Mouse (Mus musculus) liver, embryonic 13.5 days (tissue): ENCODE measurements around the gene Hba-a1. TPM values are rescaled to one million over a fixed set of nuclear protein-coding genes. Genes with fewer than 3 reads are reported as not detected.
"Not testable (repeated sequence)": the region's sequence is repeated elsewhere in the genome, so short reads cannot be mapped to it uniquely, and the experiment has no call there.

ENCODE experiments used
- ATAC-seq: fragments of 200-750 bp; cut with Nextera tagmentation; 2 replicates; pipeline ENCODE4 v1.8.0; 2017; ENCODE audit warnings: low read depth, mild to moderate bottlenecking, moderate number of reproducible peaks, moderate library complexity
- DNase-seq: peaks from one replicate; pipeline ENCODE4 v3.0.0; 2022
- H3K27ac ChIP-seq: fragments of 300-500 bp; sonication (generic); 2 replicates; pipeline ENCODE4 v1.5.1; 2015; ENCODE audit warnings: moderate library complexity, mild to moderate bottlenecking, inconsistent platforms
- H3K27me3 ChIP-seq: fragments of 300-500 bp; sonication (generic); 2 replicates; pipeline ENCODE4 v1.6.1; 2015; ENCODE audit warnings: mild to moderate bottlenecking, inconsistent platforms
- H3K36me3 ChIP-seq: fragments of 300-500 bp; sonication (generic); 2 replicates; pipeline ENCODE4 v1.6.1; 2015; ENCODE audit warnings: mild to moderate bottlenecking, inconsistent platforms
- H3K4me1 ChIP-seq: fragments of 300-500 bp; sonication (generic); replicated peaks from 2 replicates; pipeline ENCODE4 v1.6.1; 2015; ENCODE audit warnings: inconsistent platforms
- H3K4me2 ChIP-seq: fragments of 300-500 bp; sonication (generic); 2 replicates; pipeline ENCODE4 v1.6.1; 2015; ENCODE audit warnings: inconsistent platforms, mild to moderate bottlenecking, moderate library complexity
- H3K4me3 ChIP-seq: fragments of 300-500 bp; sonication (generic); replicated peaks from 2 replicates; pipeline ENCODE4 v1.5.1; 2015; ENCODE audit warnings: mild to moderate bottlenecking, inconsistent platforms
- H3K9ac ChIP-seq: fragments of 300-500 bp; sonication (generic); 2 replicates; pipeline ENCODE4 v1.6.1; 2015; ENCODE audit warnings: mild to moderate bottlenecking, inconsistent platforms
- H3K9me3 ChIP-seq: fragments of 300-500 bp; sonication (generic); replicated peaks from 2 replicates; pipeline ENCODE4 v1.6.1; 2016; ENCODE audit warnings: inconsistent platforms
- WGBS: fragments of 180-500 bp; shearing (Covaris S2); methylation state at CpG from one replicate; pipeline ENCODE4 v1.1.7; 2015; ENCODE audit not compliant: insufficient replicate concordance; 5-methylcytosine and 5-hydroxymethylcytosine counted together
- polyA plus RNA-seq: library from polyadenylated mRNA; unstranded; fragments of >200 nt; fragmentation: Nextera tagmentation; extraction: Ambion mirVana; gene quantifications from 2 replicates; pipeline ENCODE4 v1.2.1, GENCODE M21; 2015

Hba-a1 gene
- polyA plus RNA-seq, 1 experiment from 2014 or later, result 64,288 TPM

DNA sequence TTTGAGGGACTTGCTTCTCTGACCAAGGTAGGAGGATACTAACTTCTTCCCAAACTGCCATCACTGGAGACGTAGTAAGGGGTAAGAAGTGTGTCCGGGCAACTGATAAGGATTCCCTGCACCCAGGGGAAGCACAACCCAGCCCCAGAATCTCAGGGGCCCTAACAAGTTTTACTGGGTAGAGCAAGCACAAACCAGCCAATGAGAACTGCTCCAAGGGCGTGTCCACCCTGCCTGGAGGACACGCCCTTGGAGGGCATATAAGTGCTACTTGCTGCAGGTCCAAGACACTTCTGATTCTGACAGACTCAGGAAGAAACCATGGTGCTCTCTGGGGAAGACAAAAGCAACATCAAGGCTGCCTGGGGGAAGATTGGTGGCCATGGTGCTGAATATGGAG, 12.9 kb downstream of the Hba-a1 start, which contains the start of gene Hba-a2:
Gene Hba-a2 (plus strand): TSS at position 287 of the 400 bp plus-strand sequence.
- Histone ChIP-seq H3K36me3 (peaks cover 20% of the 10 kb centered on the region), H3K9ac (peak within 1 kb of the TSS; percentile 87), H3K27me3 (peaks cover 13% of the 10 kb centered on the region), H3K27ac (peak within 1 kb of the TSS; percentile 99), H3K4me1 (peaks cover 55% of the 10 kb centered on the region), H3K4me2 (peak within 1 kb of the TSS; percentile 73), H3K4me3 (peak within 1 kb of the TSS; percentile 63)
- not testable (repeated sequence) for DNase-seq, H3K9me3 ChIP-seq
- peak; percentile 80 for ATAC-seq
- WGBS, result no CpG with 5 or more reads among the region's 4 CpGs

DNA sequence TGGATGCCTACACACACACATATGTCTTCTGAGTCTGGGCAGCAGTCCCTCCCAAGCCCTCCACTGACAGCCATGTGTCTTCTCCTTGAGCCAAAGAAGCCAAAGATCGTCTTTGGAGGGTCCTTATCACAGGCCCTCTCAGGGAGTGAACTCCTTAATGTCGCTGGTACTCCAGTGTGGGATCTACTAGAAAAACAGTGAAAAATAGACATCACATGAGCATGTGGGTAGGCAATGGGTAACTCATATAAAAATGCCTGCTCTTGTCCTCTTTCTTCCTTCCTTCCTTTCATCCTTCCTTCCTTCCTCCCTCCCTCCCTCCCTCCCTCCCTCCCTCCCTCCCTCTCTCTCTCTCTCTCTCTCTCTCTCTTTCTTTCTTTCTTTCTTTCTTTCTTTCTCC, 14.1 kb downstream of the Hba-a1 start:
- 9% methylated on average over 2 of the region's 2 CpGs for WGBS
- Histone ChIP-seq H3K4me3 (peak overlapping the region; percentile 63), H3K9ac (peak overlapping the region; percentile 80), H3K27me3 (peaks cover 24% of the 10 kb centered on the region), H3K27ac (peak overlapping the region; percentile 97), H3K4me1 (peaks cover 52% of the 10 kb centered on the region), H3K36me3 (peaks cover 28% of the 10 kb centered on the region), H3K4me2 (peak overlapping the region; percentile 54)
- peak; percentile 6 for ATAC-seq
- DNase-seq, H3K9me3 ChIP-seq: not testable (repeated sequence)

DNA sequence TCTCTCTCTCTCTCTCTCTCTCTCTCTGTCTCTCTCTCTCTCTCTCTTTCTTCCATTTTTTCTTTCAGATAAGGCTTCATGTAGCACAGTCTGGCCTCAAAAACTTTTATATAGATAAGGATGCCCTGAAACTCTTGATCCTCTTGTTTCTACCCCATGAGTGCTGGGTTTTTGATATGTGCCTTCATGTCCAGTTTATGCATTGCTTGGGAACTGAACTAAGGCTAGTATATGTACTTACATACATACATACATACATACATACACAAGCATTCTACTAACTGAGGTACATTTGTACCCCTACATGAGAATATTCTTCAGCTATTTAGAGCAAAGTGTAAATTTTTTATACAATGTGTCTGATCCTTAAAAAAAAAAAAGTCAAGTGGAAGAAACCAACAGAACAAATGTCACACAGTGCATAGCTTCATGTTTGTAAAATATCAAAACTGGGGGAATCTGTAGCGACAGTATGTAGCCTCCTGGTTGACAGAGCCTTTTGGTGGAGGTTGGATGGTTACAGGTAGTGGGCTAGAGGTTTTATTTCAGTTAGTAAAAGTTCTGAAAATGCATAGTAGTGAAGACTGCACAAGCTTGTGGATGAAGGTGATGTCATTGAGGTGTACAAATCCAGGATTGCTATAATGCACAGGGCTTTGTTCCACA, 14.7 kb downstream of the Hba-a1 start:
- DNase-seq, result no peak
- Histone ChIP-seq H3K27ac (peak overlapping the region; percentile 97), H3K4me2 (peak overlapping the region; percentile 45), H3K27me3 (peaks cover 30% of the 10 kb centered on the region), H3K9ac (peak overlapping the region; percentile 80), H3K36me3 (peaks cover 34% of the 10 kb centered on the region), H3K4me3 (peak overlapping the region; percentile 63), H3K9me3 (no peaks in the 10 kb centered on the region), H3K4me1 (peaks cover 49% of the 10 kb centered on the region)
- peak; percentile 55 for ATAC-seq
- WGBS, result 46% methylated on average over 1 of the region's 1 CpGs

DNA sequence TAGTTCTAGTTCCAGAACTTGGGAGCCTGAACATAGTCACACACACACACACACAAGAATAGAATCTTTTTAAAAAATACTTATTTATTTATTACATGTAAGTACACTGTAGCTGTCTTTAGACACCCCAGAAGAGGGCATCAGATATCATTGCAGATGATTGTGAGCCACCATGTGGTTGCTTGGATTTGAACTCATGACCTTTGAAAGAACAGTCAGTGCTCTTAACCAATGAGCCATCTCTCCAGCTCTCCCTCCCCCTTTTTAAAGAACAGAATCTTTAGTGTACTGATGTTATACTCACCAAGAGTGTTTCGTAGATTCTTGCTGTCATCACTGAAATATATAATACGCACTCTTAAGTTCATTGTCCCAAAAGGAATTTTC, 15.2 kb downstream of the Hba-a1 start:
- no peak for ATAC-seq
- Histone ChIP-seq H3K9ac (peak overlapping the region; percentile 80), H3K4me1 (peaks cover 51% of the 10 kb centered on the region), H3K9me3 (no peaks in the 10 kb centered on the region), H3K27me3 (peaks cover 30% of the 10 kb centered on the region), H3K27ac (peak overlapping the region; percentile 97), H3K4me3 (peak overlapping the region; percentile 63), H3K36me3 (peaks cover 37% of the 10 kb centered on the region), H3K4me2 (peak overlapping the region; percentile 45)
- WGBS, result 87% methylated on average over 2 of the region's 2 CpGs
- no peak for DNase-seq

DNA sequence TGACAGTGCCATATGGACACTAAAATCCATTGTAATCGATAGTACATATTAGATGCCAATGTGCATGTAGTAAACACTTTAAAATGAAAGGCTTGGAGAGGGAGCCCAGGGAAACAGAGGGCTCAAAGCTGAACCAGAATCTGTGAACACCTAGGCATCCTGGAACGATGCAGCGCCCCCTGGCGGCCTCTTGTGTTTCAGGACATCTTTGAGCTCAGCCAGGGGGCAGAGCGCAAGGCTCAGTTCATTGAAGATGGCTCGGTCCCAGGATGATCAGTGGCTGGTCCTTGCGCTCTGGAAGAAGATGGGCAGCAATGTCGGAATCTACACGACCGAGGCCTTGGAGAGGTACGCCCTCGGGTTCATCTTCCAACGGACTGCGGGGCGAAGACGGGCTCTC, 16.6 kb downstream of the Hba-a1 start, which contains the start of gene Hbq1a:
Gene Hbq1a (plus strand): TSS at position 205 of the 400 bp plus-strand sequence.
- DNase-seq, ATAC-seq, H3K9me3 ChIP-seq: not testable (repeated sequence)
- Histone ChIP-seq H3K4me3 (peak within 1 kb of the TSS; percentile 49), H3K4me1 (peaks cover 48% of the 10 kb centered on the region), H3K36me3 (peaks cover 39% of the 10 kb centered on the region), H3K27me3 (peaks cover 32% of the 10 kb centered on the region), H3K9ac (peak within 1 kb of the TSS; percentile 75), H3K27ac (peak within 1 kb of the TSS; percentile 92), H3K4me2 (peak within 1 kb of the TSS; percentile 59)
- WGBS, result 8% methylated on average over 16 of the region's 16 CpGs

DNA sequence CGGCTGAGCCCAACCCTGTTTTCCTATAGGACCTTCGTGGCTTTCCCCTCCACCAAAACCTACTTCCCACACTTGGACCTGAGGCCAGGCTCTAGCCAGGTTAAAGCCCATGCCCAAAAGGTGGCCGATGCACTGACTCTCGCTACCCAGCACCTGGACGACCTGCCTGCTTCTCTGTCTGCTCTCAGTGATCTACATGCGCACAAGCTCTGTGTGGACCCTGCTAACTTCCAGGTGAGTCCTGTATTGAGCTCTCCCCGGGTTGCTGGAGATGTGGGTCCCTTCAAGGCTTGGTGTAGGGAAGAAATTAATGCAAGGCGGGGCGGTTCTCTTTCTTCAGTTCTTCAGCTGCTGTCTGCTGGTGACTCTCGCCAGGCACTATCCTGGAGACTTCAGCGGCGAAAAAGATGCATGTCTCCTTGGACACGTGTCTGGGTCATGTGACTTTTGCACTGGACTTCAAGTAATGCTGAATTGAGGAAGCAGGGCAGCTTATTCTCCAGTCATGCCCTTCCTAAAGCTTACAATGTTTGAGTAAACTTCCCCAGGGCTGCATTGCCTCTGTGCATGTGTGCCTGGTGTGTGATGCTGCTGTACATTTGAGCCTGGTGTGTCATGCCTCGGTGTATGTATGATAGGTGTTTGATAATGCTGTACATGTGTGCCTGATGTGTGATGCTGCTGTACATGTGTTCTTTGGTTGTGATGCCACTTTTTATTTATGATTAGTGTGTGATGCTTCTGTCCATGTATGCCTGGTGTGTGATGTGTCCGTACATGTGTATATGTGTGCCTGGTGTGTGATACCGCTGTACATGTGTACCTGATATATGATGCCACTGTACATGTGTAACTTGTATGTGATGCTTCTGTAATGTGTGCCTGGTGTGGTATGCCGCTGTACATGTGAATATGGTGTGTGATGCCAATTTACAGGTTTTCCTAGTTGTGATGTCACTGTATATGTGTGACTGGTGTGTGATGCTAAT, 17.3 kb downstream of the Hba-a1 start:
- peak overlapping the region; percentile 75 for H3K9ac ChIP-seq
- H3K36me3 ChIP-seq, result peaks cover 37% of the 10 kb centered on the region
- H3K27me3 ChIP-seq, result peaks cover 37% of the 10 kb centered on the region
- peak overlapping the region; percentile 59 for H3K4me2 ChIP-seq
- ATAC-seq (no peak), DNase-seq (no peak)
- H3K4me3 ChIP-seq, result peak overlapping the region; percentile 49
- H3K9me3 ChIP-seq, result no peaks in the 10 kb centered on the region
- H3K27ac ChIP-seq, result peak overlapping the region; percentile 92
- peaks cover 41% of the 10 kb centered on the region for H3K4me1 ChIP-seq
- 48% methylated on average over 15 of the region's 17 CpGs for WGBS

DNA sequence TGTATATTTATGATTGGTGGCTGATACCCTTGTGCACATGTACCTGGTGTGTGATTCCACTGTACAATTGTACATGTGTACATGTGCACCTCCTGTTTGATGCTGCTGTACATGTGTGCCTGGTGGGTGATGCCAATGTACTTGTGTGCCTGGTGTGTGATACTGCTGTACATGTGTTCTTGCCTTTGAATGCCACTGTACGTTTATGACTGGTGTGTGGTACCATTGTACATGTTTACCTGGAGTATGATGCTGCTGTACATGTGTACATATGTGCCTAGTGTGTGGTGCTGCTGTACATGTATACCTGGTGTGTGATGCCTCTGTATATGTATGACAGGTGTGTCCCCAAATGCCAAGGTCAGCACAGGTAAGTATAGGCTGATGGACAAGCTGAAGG, 18.2 kb downstream of the Hba-a1 start:
- 57% methylated on average over 1 of the region's 1 CpGs for WGBS

DNA sequence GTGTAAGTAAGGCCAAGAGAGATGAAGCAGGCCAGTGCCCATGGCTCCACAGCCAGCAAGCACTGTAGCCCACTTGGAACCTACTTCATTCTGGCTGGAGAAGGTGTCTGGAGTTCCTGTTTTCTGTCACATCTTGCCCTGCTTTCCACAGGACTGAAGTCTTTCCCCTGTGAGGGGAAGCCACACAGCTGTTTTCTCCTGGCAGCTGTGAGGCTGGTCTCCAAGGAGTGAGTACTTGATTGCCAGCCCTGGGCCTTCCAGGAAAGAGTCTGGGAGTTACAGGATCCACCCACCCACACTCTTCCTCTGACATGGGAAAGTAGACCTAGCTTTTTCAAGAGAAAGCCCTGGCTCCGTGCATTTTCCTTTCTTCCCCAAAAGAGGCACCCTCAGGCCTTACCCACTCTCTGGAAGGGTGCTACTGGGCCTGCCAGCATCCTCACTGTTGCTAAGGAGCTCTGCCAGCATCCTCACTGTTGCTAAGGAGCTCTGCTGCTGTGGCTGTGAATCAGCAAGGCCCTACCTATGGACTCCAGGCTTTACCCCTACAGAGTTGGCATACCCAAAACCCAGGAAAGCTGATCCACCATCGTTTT, 19.6 kb downstream of the Hba-a1 start:
- Histone ChIP-seq H3K4me3 (no peak overlapping the region), H3K4me2 (no peak overlapping the region), H3K4me1 (peaks cover 58% of the 10 kb centered on the region), H3K9me3 (no peaks in the 10 kb centered on the region), H3K27ac (peak overlapping the region; percentile 20; the same call in 1 of the 2 replicates), H3K36me3 (peaks cover 37% of the 10 kb centered on the region), H3K27me3 (peaks cover 42% of the 10 kb centered on the region), H3K9ac (peak overlapping the region; percentile 31; the same call in 1 of the 2 replicates)
- no peak for DNase-seq
- 33% methylated on average over 2 of the region's 2 CpGs for WGBS
- no peak for ATAC-seq

More for the DNA sequence above, 18.2 kb downstream of the Hba-a1 start:
- DNase-seq (no peak), ATAC-seq (no peak)
- peak overlapping the region; percentile 59 for H3K4me2 ChIP-seq
- peak overlapping the region; percentile 92 for H3K27ac ChIP-seq
- H3K4me1 ChIP-seq, result peaks cover 44% of the 10 kb centered on the region
- H3K9ac ChIP-seq, result peak overlapping the region; percentile 75
- peak overlapping the region; percentile 49 for H3K4me3 ChIP-seq
- H3K27me3 ChIP-seq, result peaks cover 41% of the 10 kb centered on the region
- peaks cover 37% of the 10 kb centered on the region for H3K36me3 ChIP-seq
- no peaks in the 10 kb centered on the region for H3K9me3 ChIP-seq

DNA sequence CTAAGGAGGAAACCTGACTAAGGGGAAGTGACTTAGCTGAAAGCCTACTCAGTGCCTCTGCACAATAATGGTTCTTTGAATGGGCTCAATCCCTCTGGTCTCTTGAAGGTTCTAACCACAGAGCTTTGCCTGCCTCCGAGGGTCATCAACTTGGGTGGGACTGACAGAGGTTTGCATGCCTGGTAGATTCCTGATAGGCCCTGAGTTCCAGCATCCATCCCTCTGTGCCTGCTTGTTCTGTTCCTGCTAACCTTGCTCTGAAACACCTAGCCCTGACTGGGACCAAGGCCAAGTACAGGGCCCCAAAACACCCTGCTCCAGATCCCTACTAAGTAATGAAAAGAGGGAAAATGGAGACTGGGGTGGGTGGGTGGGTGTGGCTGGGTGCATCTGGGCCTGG, 20.1 kb downstream of the Hba-a1 start:
- H3K9me3 ChIP-seq, result no peaks in the 10 kb centered on the region
- ATAC-seq (no peak), DNase-seq (no peak)
- H3K36me3 ChIP-seq, result peaks cover 37% of the 10 kb centered on the region
- H3K4me3 ChIP-seq, result no peak overlapping the region
- H3K9ac ChIP-seq, result no peak overlapping the region
- no peak overlapping the region for H3K27ac ChIP-seq
- 59% methylated on average over 1 of the region's 1 CpGs for WGBS
- peaks cover 42% of the 10 kb centered on the region for H3K27me3 ChIP-seq
- H3K4me2 ChIP-seq, result no peak overlapping the region
- H3K4me1 ChIP-seq, result peaks cover 58% of the 10 kb centered on the region

DNA sequence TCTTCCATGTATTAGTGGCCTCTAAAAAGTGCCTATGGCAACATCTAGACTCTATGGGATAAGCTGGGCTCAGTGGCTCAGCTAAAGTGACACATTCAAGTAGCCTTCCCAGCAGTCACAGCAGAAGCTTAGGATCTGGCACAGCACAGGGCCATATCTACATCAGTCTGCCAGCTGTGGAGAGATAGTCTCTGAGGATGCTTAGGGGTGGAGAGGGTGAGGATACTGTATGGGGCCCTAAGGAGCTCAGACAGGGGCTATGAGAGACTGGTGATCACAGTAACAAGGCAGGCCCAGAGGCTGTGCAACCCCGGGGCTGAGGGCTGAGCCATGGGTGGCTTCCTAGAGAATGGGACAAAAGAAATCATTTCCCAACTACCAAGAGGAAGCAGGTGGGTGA, 23.7 kb downstream of the Hba-a1 start:
- Histone ChIP-seq H3K27ac (0 out of 2 replicates have a peak overlapping the region, but pooled peaks have one; percentile 39), H3K4me2 (peak overlapping the region; percentile 12; the same call in 1 of the 2 replicates)
- peak; percentile 83 for ATAC-seq

More for the DNA sequence above, 23.7 kb downstream of the Hba-a1 start:
- Histone ChIP-seq H3K4me1 (peaks cover 37% of the 10 kb centered on the region), H3K9me3 (no peaks in the 10 kb centered on the region), H3K9ac (peak overlapping the region; percentile 57), H3K27me3 (peaks cover 39% of the 10 kb centered on the region), H3K36me3 (peaks cover 22% of the 10 kb centered on the region), H3K4me3 (no peak overlapping the region)
- DNase-seq, result no peak
- 37% methylated on average over 1 of the region's 1 CpGs for WGBS
